Mouse (Mus musculus) intestine, embryonic 15.5 days (tissue): ENCODE measurements around the gene 6330409D20Rik. TPM values are rescaled to one million over a fixed set of nuclear protein-coding genes. Genes with fewer than 3 reads are reported as not detected.

ENCODE experiments used
- ATAC-seq: fragments of 200-750 bp; cut with Nextera tagmentation; 2 replicates; pipeline ENCODE4 v1.8.0; 2017; ENCODE audit warnings: moderate TSS enrichment, moderate library complexity
- H3K27ac ChIP-seq: fragments of 300-500 bp; sonication (generic); 2 replicates; pipeline ENCODE4 v1.5.1; 2015; ENCODE audit warnings: mild to moderate bottlenecking, inconsistent platforms
- H3K27me3 ChIP-seq: fragments of 300-500 bp; sonication (generic); replicated peaks from 2 replicates; pipeline ENCODE4 v1.6.1; 2015; ENCODE audit warnings: inconsistent platforms
- H3K36me3 ChIP-seq: fragments of 300-500 bp; sonication (generic); 2 replicates; pipeline ENCODE4 v1.6.1; 2015; ENCODE audit warnings: inconsistent platforms
- H3K4me1 ChIP-seq: fragments of 300-500 bp; sonication (generic); replicated peaks from 2 replicates; pipeline ENCODE4 v1.6.1; 2015; ENCODE audit warnings: inconsistent platforms
- H3K4me2 ChIP-seq: fragments of 300-500 bp; sonication (generic); replicated peaks from 2 replicates; pipeline ENCODE4 v1.6.1; 2015; ENCODE audit warnings: mild to moderate bottlenecking, inconsistent platforms
- H3K4me3 ChIP-seq: fragments of 300-500 bp; sonication (generic); replicated peaks from 2 replicates; pipeline ENCODE4 v1.5.1; 2015; ENCODE audit warnings: inconsistent platforms
- H3K9ac ChIP-seq: fragments of 300-500 bp; sonication (generic); 2 replicates; pipeline ENCODE4 v1.6.1; 2015; ENCODE audit warnings: inconsistent platforms
- H3K9me3 ChIP-seq: fragments of 300-500 bp; sonication (generic); 2 replicates; pipeline ENCODE4 v1.6.1; 2016; ENCODE audit warnings: inconsistent platforms
- WGBS: fragments of 180-500 bp; shearing (Covaris S2); methylation state at CpG from one replicate; pipeline ENCODE4 v1.1.7; 2015; 5-methylcytosine and 5-hydroxymethylcytosine counted together
- microRNA counts: library from miRNA; unstranded; fragments of <30 nt; microRNA quantifications from one replicate; lab custom pipeline; 2016
- polyA plus RNA-seq: library from polyadenylated mRNA; unstranded; fragments of >200 nt; fragmentation: Nextera tagmentation; extraction: Ambion mirVana; gene quantifications from 2 replicates; pipeline ENCODE4 v1.2.1, GENCODE M21; 2015

6330409D20Rik gene
- polyA plus RNA-seq, 1 experiment from 2014 or later = 0.13 TPM

- peaks cover 23% of the 10 kb centered on the region for H3K4me1 ChIP-seq
- 90% methylated on average over 6 of the region's 6 CpGs for WGBS
- H3K4me2 ChIP-seq = no peak overlapping the region
- H3K9me3 ChIP-seq = no peaks in the 10 kb centered on the region
- no peaks in the 10 kb centered on the region for H3K27me3 ChIP-seq
- H3K36me3 ChIP-seq = peaks cover 44% of the 10 kb centered on the region
- no peak overlapping the region for H3K9ac ChIP-seq
- no peak overlapping the region for H3K27ac ChIP-seq
- H3K4me3 ChIP-seq = no peak overlapping the region
- ATAC-seq = no peak
Measured at GRCm38 (mm10) chr2:32686640-32687039, 54.2 kb downstream of the 6330409D20Rik start.

DNA sequence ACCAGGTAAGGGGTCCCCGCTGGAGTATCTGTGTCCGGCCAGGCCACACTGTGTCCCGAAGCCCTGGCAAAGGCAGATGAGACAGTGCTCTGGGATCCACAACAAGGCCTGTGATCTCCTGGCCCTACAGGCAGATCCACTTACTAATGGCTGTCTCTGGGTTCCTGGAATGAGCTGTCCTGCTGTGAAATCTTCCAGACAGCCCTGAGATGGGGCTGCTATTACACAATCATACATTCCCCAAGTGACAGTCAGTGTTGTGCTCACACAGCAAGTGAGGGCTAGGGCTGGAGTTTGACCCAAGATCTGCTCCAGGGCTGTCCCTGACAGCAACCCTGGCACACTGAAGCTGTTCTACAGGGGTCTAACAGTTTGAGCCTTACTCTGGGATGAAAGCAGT, 55.0 kb downstream of the 6330409D20Rik start:
- Histone ChIP-seq H3K27ac (no peak overlapping the region; the same call in 1 of the 2 replicates), H3K4me2 (no peak overlapping the region), H3K4me1 (peaks cover 26% of the 10 kb centered on the region), H3K36me3 (peaks cover 44% of the 10 kb centered on the region), H3K27me3 (no peaks in the 10 kb centered on the region), H3K9ac (no peak overlapping the region), H3K4me3 (no peak overlapping the region), H3K9me3 (no peaks in the 10 kb centered on the region)
- ATAC-seq = no peak
- WGBS = 80% methylated on average over 3 of the region's 3 CpGs

GRCm38 (mm10) chr2:32684681-32685428, 56.0 kb downstream of the 6330409D20Rik start:
- Histone ChIP-seq H3K4me1 (peaks cover 30% of the 10 kb centered on the region), H3K9ac (no peak overlapping the region), H3K36me3 (peaks cover 44% of the 10 kb centered on the region), H3K4me3 (no peak overlapping the region), H3K27ac (no peak overlapping the region), H3K4me2 (no peak overlapping the region), H3K9me3 (no peaks in the 10 kb centered on the region), H3K27me3 (no peaks in the 10 kb centered on the region)
- WGBS = 89% methylated on average over 15 of the region's 15 CpGs
- ATAC-seq = no peak

DNA sequence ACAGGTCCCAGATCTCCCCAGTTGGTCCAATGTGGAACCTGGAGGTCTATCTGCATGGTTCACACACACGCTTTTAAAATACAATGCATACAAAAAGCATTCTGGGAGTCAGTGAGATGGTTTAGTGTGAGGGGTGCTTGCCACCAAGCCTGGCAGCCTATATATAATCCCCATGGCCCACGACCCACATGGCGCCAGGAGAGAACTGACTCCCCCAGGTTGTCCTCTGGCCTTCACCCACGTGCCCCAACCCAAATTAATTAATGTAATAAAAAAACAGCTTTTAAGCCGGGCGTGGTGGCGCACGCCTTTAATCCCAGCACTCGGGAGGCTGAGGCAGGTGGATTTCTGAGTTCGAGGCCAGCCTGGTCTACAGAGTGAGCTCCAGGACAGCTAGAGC, 57.1 kb downstream of the 6330409D20Rik start:
- WGBS = 88% methylated on average over 10 of the region's 10 CpGs

GRCm38 (mm10) chr2:32682721-32683417, 57.9 kb downstream of the 6330409D20Rik start:
- no peak overlapping the region for H3K9ac ChIP-seq
- 76% methylated on average over 14 of the region's 14 CpGs for WGBS
- H3K9me3 ChIP-seq = no peaks in the 10 kb centered on the region
- no peak for ATAC-seq
- H3K36me3 ChIP-seq = peaks cover 43% of the 10 kb centered on the region
- H3K27me3 ChIP-seq = no peaks in the 10 kb centered on the region
- H3K4me3 ChIP-seq = no peak overlapping the region
- peak overlapping the region; percentile 29; the same call in 1 of the 2 replicates for H3K27ac ChIP-seq
- no peak overlapping the region for H3K4me2 ChIP-seq
- H3K4me1 ChIP-seq = peaks cover 28% of the 10 kb centered on the region

More for the DNA sequence above, 57.1 kb downstream of the 6330409D20Rik start:
- no peak for ATAC-seq
- Histone ChIP-seq H3K4me1 (peaks cover 28% of the 10 kb centered on the region), H3K36me3 (peaks cover 44% of the 10 kb centered on the region), H3K27me3 (no peaks in the 10 kb centered on the region), H3K27ac (no peak overlapping the region), H3K4me3 (no peak overlapping the region), H3K4me2 (no peak overlapping the region), H3K9ac (no peak overlapping the region), H3K9me3 (no peaks in the 10 kb centered on the region)

MicroRNAs encoded within 50 kb of the gene (microRNA counts, 519-probe panel; counts per million panel counts)
- microRNA mmu-miR-2861 (lab: Ali Mortazavi, UCI) = 1,624 counts per million, percentile 35 among the panel's probes with 10 or more counts

Other genes with a start within 250 kb of the 6330409D20Rik start
- 9.7 and 9.8 TPM in 2 replicates for gene Fam102a, start 205.7 kb downstream of the 6330409D20Rik start, polyA plus RNA-seq
- 115 and 121 TPM in 2 replicates for gene Dpm2, start 170.2 kb downstream of the 6330409D20Rik start, polyA plus RNA-seq
- 0.56 and 0.69 TPM in 2 replicates for gene Pip5kl1, start 166.2 kb downstream of the 6330409D20Rik start, polyA plus RNA-seq
- not detected in 2 replicates for gene 9430097D07Rik, start 165.3 kb downstream of the 6330409D20Rik start, polyA plus RNA-seq
- gene St6galnac4, start 153.9 kb downstream of the 6330409D20Rik start, polyA plus RNA-seq = 16.4 and 18.8 TPM in 2 replicates
- gene St6galnac6, start 141.3 kb downstream of the 6330409D20Rik start, polyA plus RNA-seq = 14.0 and 15.7 TPM in 2 replicates
- 19.2 and 19.6 TPM in 2 replicates for gene Ak1, start 119.3 kb downstream of the 6330409D20Rik start, polyA plus RNA-seq
- gene Eng, start 94.4 kb downstream of the 6330409D20Rik start, polyA plus RNA-seq = 62.6 and 63.2 TPM in 2 replicates
- 30.1 and 35.5 TPM in 2 replicates for gene Fpgs, start 36.9 kb downstream of the 6330409D20Rik start, polyA plus RNA-seq
- 95.7 and 99.6 TPM in 2 replicates for gene Cdk9, start 27.9 kb downstream of the 6330409D20Rik start, polyA plus RNA-seq
- 27.8 and 28.6 TPM in 2 replicates for gene Sh2d3c, start 20.0 kb downstream of the 6330409D20Rik start, polyA plus RNA-seq
- 61.4 and 64.2 TPM in 2 replicates for gene Tor2a, start 16.2 kb upstream of the 6330409D20Rik start, polyA plus RNA-seq
- gene Ttc16, start 34.6 kb upstream of the 6330409D20Rik start, polyA plus RNA-seq = 0.18 and 0.29 TPM in 2 replicates
- 5.5 and 6.4 TPM in 2 replicates for gene Ptrh1, start 34.8 kb upstream of the 6330409D20Rik start, polyA plus RNA-seq
- gene Cfap157, start 43.4 kb upstream of the 6330409D20Rik start, polyA plus RNA-seq = 0.26 and 0.61 TPM in 2 replicates
- gene Stxbp1, start 106.2 kb upstream of the 6330409D20Rik start, polyA plus RNA-seq = 21.2 and 22.1 TPM in 2 replicates
- gene Fam129b, start 135.1 kb upstream of the 6330409D20Rik start, polyA plus RNA-seq = 40.4 and 42.2 TPM in 2 replicates
- gene Rpl12, start 220.5 kb upstream of the 6330409D20Rik start, polyA plus RNA-seq = 185 and 190 TPM in 2 replicates
- 7.2 and 7.7 TPM in 2 replicates for gene Lrsam1, start 220.6 kb upstream of the 6330409D20Rik start, polyA plus RNA-seq
- 16.8 and 19.3 TPM in 2 replicates for gene Slc2a8, start 241.1 kb upstream of the 6330409D20Rik start, polyA plus RNA-seq